Mouse (Mus musculus): ENCODE measurements at regions not wholly inside any gene's neighbourhood (a gene's known extent, or its start where the extent isn't known, plus 50 kb on each side); places are given as distances from the start of the nearest gene placed in this dataset.

GRCm38 (mm10) chr13:71481205-71481604, 482.3 kb downstream of the Irx1 start:
- no peak for TF ChIP-seq POLR2A (IDR thresholded peaks at IDR 0.05; ENCODE audit: insufficient read depth, low read depth, low read length)
- no peak for TF ChIP-seq EP300 (IDR thresholded peaks at IDR 0.05; ENCODE audit: insufficient read depth, low read depth, low read length)
- no peak for TF ChIP-seq CTCF (IDR thresholded peaks at IDR 0.05)

All from heart, adult 2 months (tissue).